Mouse (Mus musculus) left cerebral cortex, adult 11 months (tissue): ENCODE data around the gene Wdr18.
A peak's percentile ranks its signal among the peaks of the same experiment; 100 is the strongest.

Source experiments
- DNase-seq: peaks from one replicate; pipeline ENCODE4 v3.0.0; 2022; ENCODE audit warnings: low spot score

The Wdr18 gene

GRCm38 (mm10) chr10:79977324-79977723, 17.4 kb downstream of the Wdr18 start:
- no peak for DNase-seq

- no peak for DNase-seq
Observed at GRCm38 (mm10) chr10:79978061-79978460, 18.1 kb downstream of the Wdr18 start.

- no peak for DNase-seq
Observed at GRCm38 (mm10) chr10:79979401-79980155, 19.6 kb downstream of the Wdr18 start.

DNA sequence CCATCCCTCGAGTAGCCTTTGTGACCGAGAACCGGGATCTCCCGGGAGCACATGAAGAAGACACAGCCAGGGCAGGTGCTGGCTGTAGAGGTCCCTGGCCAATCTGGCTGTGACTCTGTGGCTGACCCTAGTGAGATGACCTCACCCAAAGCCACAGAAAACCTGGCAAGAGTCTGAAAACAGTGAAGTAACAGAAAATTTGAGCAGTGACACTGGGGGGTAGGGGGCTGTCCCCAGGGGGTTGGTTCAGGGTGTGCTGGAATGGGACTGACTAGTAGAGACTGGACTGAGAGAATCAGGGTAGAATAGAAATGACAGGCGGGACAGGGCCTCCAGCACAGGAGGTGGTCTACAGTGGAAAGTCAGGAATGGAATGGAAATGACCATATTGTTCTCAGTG, 23.3 kb downstream of the Wdr18 start:
- no peak for DNase-seq

GRCm38 (mm10) chr10:79983670-79984069, 23.7 kb downstream of the Wdr18 start:
- DNase-seq: peak; percentile 63

DNA sequence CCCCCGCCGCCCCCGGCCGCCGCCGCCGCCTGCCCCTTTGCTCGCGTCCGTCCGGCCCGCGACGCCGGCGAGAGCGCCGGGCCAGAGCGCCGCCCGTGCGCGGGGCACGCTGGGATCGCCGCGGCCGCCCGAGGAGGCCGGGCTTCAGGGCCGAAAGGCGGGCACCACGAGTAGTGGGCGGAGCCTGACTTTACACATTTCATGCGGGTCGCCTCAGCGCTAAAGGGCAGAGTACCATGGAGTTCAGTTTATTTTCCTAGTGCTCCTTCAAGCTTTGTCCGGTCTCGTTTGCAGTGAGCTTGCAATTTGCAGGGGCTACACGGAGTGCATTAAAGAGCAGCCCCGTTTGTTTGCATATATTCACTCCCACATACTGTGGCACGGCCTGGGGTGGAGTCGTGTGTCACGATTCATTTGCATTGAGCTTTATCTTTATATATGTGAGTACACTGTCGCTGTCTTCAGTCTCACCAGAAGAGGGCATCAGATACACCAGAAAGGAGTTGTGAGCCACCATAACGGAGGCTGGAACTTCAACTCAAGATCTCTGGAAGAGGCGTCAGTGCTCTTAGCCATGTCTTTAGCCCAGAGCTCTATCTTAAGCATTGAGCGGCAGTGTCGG, 24.4 kb downstream of the Wdr18 start, which contains the start of gene Tmem259:
TSS of gene Tmem259 (minus strand) at position 136 of the 622 bp plus-strand sequence.
- DNase-seq: peak; percentile 77

DNA sequence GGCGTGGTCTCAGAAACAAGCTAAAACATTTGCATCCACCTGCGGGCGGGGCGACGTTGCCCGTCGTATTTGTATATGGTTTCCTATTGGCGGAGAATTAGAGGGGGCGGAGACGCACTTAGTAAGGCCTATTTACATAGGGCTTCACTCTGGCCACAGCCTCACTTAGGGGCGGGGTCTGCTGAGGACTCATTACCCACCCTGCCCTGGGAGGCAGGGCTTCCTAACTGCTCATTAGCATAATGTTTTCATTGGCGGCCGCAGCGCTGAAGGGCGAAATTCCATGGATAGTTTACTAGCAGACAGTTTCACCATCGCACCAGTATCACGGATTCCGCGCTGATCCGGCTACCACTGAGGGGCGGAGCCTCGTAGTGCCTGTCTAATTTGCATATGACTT, 24.9 kb downstream of the Wdr18 start:
- peak; percentile 99 for DNase-seq

DNA sequence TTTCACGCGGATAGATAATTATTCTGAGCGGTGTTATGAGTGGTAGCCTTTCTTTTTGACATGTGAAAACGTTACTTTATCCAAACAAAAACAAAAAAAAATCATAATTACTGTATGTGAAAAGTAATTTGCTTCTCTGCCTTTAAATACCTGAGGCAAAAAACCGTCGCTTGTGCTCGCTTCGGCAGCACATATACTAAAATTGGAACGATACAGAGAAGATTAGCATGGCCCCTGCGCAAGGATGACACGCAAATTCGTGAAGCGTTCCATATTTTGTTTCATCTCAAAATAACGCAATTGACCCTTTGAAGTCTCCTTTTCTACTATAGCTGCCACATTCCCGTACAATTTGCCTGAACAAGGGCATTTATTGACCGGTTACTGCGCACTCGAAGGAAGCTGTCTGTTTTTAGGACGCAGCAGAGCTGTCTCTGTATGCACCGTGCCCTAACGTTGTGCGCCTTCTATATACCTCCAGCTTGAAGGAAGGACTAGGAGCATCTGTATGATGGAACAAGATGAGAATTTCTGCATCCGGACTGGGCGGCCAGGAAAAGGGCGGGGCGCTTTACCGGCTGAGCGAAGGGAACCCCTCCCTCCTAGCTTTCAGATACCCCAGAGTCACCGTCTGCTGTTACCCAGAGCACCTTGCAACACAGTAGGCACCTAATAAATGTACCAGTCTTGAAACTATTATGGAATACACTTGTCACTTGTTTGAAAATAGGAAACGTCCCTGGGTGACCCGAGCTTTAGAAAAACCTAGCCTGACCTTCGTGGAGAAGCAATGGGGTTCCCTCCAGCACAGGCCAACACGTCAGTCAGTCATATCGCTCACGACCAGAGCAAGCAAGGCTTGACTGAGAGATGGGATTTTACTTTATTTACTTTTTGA, 25.6 kb downstream of the Wdr18 start:
- peak; percentile 68 for DNase-seq

DNA sequence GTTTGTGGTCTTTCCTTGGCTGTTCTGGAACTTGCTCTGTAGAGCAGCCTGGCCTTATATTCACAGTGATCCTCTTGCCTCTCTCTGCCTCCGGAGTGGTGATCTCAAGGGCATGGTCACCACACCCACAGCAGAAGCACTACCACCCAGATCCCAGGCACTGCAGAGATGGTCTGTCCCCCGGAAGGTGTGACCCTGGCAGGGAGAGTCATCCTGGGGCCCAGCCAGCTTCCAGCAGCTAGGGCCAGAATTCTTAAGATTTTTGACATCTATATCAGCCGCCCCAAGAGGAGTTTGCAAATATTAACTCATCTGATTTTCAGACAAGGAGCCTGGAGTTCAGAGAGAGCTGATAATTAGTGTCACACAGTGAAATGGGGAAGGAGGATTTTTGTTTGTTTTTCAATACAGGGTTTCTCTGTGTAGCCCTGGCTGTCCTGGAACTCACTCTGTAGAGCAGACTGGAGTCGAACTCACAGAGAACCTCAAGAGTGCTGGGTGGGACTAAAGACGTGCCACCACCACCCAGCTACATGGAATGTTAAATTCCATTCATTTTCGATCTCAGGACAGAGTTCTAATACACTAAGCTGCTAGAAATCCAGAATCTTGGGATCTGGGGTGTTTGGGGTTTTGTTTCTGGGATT, 26.4 kb downstream of the Wdr18 start:
- no peak for DNase-seq

DNA sequence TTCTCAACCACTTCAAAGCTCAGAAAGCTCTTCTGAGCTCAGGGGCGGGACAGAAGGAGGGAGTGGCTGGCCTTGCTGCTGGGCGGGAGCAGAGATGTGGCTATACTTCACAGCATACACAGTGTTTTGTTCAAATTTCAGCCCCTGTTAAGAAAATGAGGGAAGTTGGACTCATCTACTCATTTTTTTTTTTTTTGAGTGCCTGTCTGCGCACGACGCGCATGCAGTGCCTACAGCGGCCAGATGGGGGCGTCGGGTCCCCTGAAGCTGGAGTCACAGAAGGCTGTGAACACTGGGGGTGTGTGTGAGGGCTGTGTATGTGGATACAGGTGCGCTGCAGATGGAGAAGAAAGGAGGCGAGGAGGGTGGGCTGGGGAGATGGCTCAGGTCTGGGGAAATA, 27.0 kb downstream of the Wdr18 start:
- peak; percentile 74 for DNase-seq

DNA sequence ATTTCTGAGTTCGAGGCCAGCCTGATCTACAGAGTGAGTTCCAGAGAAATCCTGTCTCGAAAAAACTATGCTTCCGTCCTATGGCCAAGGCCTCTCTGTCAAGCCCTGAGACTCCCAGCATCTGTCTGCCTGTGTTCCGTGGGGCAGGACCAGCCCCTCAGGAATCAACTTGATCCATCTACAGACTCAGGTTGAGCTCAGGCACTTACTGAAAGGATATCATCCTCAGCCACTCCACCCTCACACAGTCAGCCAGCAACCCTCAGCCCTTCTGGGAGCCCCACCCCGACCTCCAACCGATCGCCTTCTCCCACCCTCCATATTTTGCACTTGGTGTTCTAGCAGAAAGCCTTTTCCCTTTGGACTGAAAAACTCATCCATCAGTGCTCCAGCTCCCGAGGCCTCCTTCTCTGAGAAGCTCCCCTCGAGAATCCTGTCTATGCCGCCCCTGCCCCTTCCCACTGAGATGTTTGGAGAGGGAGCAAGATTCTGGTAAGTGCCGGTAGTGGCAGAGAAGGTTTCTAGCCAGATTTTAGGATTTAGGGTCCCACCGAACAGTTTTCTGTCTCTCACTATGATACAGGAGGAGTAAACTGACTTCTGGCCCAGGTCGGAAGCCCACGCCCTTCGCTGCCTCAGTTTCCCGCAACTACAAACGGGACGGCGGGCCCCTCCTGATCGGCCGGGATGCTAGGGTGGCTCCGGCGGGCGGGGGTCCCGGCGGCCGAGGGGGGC, 28.0 kb downstream of the Wdr18 start:
- DNase-seq: no peak

- no peak for DNase-seq
Observed at GRCm38 (mm10) chr10:79988506-79989271, 28.7 kb downstream of the Wdr18 start, which contains the start of gene Cnn2. Gene Cnn2 (plus strand): TSS chr10:79988584.

DNA sequence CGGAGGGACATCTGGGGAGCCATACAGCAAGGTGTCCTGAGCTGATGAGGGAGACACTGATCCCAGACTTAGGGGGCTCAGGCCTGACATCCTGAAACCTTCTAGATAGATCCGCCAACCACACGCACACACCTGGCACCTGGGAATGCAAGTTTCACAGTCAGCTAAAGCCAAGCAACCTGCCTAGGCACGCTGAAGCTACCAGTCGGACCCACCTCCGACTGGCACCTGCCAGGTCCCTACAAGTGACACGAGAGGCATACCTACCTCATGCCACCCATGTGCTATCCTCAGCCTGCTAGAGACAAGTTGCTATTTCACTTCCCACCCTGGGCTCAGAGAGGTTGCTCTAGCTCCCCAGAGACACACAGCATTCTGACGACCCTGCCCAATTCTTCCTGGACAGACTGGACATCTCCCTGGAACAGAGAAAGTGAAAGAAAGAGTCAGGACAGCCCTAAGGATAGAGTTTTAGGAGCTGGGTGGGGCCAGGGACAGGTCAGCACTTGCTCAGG, 29.4 kb downstream of the Wdr18 start:
- no peak for DNase-seq

- no peak for DNase-seq
Observed at GRCm38 (mm10) chr10:79989870-79990269, 29.9 kb downstream of the Wdr18 start.

- DNase-seq: no peak
Observed at GRCm38 (mm10) chr10:79991099-79991498, 31.1 kb downstream of the Wdr18 start.

GRCm38 (mm10) chr10:79991548-79991947, 31.6 kb downstream of the Wdr18 start:
- no peak for DNase-seq

- no peak for DNase-seq
Observed at GRCm38 (mm10) chr10:79994397-79995115, 34.6 kb downstream of the Wdr18 start.

GRCm38 (mm10) chr10:79995636-79996035, 35.7 kb downstream of the Wdr18 start:
- DNase-seq: no peak

DNA sequence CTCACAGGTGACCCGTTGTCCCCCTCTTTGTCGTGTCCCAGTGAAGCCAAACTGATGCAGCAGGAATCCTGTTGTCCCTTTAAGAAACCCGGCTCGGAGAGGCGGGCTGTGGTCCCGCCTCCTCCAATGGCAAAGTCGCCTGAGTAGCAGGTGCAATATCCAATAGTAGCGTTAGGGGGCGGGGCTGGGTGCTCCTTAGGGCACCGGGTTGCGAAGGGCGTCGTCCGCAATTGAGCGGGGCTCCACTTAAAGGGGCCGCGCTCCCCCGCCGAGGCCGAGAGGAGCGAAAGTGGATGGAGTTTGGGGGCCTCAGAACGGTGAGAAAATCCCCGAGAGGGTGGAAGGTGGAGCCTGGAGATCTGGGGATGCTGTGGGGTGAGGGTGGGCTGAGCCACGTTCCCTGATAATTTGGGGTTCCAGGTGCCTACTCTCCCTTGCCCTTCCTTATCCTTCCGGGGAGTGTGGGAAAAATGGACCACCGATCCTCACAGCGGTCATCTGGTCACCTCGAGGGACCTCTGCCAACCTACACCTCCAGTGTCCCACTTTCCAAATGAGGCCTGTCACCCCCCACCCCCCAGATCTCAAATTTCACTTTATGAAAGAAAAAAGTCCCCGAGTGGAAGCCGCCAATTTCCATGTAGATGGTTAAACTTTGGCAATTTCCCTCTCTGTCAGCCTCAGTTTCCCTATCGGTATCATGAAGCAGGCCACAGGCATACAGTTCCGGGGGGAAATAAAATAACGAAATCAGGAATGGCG, 36.5 kb downstream of the Wdr18 start, which contains the start of gene Abca7:
TSS of gene Abca7 (plus strand) at position 223 of the 762 bp plus-strand sequence.
- peak; percentile 93 for DNase-seq
